Mouse (Mus musculus): ENCODE data around the gene 1700022I11Rik.
"Not testable (repeated sequence)": the region's sequence is repeated elsewhere in the genome, so short reads cannot be mapped to it uniquely, and the experiment has no call there.

The 1700022I11Rik gene

DNA sequence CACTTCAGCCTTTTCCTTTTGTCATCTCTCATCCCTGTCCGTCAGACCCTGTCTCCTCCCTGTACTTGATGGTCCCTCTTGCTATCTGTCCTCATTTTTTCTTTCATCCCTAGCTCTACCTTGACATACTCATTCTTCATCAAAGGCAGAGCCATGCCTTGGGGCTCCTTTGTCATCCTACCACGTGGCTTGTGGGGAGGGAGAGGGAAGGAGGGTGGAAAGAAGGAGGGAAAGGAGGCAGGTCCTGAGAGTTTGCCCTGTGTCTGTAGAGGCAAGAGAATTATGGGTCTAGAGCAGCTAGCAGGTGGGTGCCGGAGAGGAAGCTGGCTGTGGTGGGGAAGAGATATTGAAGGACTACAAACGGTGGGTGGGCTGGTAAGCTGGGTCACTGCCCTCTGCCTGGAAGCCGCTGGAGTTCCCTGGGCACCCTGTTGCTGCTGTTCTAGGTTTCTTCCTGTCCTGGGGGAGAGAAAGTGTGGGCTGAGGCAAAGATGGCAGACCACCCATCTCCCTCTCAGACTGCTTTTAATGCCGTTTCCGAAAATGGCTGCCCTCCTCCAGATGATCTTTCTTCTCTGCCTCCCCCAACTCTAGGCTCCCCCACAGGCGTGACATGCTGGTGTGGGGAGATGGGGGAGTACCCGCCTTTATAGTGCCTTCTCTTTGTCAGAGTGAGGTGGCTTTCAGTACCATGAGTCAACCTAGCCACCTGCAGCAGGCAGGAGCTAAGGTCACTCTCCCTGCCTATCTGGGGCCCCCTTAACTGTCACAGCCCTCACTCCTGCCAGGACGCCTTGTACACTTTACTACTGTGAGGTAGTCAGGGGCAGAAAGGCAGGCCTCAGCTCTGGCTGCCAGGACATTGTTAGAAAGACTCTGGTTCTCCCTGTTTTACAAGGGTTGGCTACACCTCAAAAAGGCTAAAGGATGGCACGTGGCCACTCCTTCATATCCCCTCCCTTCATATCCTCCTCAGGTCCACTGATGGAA, 17.9 kb upstream of the 1700022I11Rik start:
- DNase-seq (ENCODE audit: low read depth, low spot score), result no peak

DNA sequence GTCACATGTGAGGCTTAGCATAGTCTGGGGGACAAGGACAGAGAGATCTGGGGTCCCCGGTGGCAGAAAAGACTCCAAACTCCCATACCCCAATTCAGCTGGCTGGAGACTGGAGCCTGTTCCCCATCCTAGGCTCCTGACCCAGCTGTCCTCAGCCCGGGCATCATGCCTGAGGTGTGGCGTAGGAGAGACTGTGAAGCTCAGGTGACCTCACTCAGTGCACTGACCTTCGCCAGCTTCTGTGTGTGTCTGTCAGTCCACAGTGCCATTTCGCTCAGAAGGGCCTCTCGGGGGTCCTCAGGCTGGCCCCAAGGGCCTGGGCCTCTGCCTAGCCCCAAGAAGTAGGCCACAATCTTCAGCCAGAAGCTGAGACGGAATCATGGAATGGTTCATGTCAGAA, 16.8 kb upstream of the 1700022I11Rik start:
- no peak for DNase-seq (ENCODE audit: low read depth, low spot score)

DNA sequence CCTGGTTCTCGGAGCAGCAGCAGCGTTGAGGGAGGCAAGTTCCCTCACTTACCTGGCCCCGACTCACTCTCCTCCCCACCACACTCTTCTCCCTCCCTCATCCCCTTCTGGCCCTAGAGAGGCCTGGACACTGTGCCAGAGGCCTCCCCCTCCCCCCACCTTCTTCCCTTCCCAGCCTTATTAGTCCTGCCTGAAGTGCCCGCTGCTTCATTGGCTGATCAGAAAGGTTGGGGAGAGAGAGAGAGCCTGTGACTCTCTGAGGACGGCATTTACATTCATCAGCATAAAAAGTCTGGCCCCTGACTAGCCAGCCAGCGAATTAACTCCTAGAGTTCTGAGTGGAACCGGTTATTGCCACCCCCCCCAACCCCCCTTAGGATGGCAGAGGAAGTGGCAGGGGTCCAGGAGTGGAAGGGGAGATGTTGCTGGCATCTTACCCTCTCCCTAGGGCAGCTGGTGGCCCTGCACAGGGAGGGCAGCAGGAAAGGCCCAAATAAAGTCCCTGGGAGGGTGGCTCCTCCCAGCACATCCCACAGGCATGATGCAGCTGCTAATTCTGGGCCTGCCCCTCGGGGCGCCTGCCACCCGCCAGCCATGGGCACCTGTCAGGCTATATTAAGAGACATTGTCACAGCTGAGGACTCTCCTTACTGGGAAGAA, 15.8 kb upstream of the 1700022I11Rik start:
- no peak for DNase-seq (ENCODE audit: low read depth, low spot score)

DNA sequence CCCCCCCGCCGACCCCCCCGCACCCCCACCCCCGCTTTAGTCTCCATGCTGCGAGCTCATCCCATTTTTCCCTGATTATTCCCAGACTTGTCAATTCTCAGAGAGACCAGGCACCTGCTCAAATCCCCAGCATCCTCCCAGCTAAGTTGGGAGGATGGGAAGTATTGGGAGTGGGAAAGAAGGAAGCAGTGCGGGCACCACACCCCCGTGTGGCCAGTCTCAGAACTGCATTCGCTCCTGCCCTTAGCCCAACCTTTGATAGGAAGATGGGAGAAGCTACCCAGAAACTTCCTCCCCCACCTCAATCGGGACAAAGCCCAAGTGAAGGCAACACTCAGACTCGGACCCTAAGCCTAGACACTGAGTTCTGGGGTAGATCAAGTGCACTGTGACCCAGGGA, 15.1 kb upstream of the 1700022I11Rik start:
- no peak for DNase-seq (ENCODE audit: low read depth, low spot score)

DNA sequence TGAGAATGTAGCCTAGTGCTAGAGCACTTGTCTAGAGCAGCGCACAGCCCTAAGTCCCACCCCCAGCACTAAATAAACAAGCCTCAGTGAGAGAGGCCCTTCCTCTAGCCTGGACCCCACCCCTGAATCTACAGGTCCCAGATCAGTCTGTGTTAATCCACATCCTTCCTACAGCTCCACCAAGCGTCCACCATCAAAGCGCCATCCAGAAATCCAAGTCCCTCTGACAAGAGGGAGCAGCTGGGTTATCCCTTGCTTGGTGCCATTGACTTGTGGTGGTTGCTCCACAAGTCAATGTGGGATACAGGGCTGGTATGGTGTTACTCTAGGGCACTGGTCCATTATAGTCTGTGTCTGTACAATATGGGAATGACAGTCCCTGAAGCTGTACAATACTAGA, 14.2 kb upstream of the 1700022I11Rik start:
- DNase-seq (ENCODE audit: low read depth, low spot score), result no peak

DNA sequence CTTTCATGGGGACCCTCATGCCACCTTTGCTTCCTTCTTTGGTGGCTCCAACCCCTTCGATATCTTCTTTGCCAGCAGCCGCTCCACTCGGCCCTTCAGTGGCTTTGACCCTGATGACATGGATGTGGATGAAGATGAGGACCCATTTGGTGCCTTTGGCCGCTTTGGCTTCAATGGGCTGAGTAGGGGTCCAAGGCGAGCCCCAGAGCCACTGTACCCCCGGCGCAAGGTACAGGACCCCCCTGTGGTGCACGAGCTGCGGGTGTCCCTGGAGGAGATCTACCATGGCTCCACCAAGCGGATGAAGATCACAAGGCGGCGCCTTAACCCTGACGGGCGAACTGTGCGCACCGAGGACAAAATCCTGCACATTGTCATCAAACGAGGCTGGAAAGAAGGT, 12.8 kb upstream of the 1700022I11Rik start:
- no peak for DNase-seq (ENCODE audit: low read depth, low spot score)

DNA sequence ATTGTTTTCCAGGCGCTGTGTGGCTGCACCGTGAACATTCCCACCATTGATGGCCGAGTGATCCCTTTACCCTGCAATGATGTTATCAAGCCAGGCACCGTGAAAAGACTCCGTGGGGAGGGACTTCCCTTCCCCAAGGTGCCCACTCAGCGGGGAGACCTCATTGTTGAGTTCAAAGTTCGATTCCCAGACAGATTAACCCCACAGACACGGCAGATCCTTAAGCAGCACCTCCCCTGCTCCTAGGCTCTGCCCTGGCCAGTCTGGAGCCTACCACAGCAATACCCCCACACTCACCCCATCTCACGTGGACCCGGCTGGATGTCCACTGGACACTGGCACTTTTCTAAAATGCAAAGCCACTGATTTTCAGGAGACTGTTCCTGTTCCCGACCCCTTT, 12.1 kb upstream of the 1700022I11Rik start:
- no peak for DNase-seq (ENCODE audit: low read depth, low spot score)

DNA sequence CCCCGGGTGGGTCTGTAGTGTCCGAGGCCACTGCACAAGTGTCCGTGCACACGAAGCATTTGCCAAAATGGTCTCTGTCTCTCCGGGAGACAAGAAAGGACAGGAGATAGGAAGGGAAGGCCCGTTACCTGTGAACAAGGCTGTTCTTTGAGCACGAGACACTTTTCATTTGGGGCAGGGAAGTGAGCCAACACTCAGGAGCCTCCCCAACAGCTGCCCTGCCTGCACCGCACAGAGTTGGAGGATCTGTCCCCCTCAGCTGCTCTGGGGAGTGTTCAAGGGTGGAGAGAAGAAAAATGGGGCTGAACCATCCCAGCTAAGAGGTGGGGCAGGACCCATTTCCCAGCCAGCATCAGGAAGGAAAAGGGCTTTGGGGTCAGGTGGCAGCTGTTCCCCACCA, 11.4 kb upstream of the 1700022I11Rik start:
- DNase-seq (ENCODE audit: low read depth, low spot score), result no peak

DNA sequence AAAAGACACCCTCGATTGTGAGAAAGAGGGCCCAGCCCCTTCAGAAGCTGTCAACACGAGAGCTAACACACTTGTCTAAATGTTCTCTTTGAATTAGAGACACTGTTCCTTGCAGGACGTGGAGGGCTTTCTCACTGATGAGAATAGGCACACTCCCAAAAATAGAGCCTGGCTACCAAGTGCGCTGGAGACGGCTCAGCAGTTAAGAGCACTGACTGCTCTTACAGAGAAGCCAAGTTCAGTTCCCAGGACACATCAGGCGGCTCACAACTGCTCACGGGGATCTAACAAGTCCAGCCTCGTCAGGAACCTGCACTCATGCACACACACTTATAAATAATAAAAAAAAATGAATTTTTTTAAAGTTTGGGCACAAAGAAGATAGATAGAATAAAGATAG, 10.5 kb upstream of the 1700022I11Rik start:
- DNase-seq (ENCODE audit: low read depth, low spot score), result no peak

DNA sequence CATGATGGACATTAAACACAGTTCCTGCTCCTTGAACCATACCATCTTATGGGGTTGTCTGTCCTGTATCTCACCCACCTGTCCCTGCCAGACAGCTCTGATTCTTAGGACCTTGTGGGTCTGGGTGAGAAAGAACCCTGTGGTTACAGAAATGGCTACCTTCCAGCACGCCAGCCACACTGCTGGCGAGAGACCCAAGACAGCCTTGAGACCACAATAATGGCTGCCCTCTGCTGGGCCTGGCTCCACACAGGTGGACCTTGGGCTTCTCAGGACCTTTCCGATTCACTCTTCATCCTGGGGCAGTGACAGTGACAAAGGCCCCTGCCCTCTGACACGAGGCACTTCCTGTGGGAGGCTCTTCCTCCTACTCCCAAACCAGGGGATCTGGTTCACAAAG, 10.0 kb upstream of the 1700022I11Rik start:
- DNase-seq (ENCODE audit: low read depth, low spot score), result no peak

DNA sequence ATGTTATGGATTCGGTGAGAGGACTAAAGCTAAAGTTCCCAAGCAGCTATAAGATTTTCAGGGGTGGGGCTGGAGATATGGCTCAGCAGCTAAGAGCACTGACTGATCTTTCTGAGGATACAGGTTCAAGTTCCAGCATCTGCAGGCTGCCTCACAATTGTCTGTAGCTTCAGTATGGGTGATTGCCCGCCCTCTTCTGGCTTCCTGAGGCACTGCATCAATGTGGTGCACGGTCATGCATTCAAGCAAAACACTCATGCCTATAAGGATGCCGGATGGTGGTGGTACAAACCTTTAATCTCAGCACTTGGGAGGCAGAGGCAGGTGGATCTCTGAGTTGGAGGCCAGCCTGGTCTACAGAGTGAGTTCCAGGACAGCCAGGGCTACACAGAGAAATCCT, 7.8 kb upstream of the 1700022I11Rik start:
- no peak for DNase-seq (ENCODE audit: low read depth, low spot score)

DNA sequence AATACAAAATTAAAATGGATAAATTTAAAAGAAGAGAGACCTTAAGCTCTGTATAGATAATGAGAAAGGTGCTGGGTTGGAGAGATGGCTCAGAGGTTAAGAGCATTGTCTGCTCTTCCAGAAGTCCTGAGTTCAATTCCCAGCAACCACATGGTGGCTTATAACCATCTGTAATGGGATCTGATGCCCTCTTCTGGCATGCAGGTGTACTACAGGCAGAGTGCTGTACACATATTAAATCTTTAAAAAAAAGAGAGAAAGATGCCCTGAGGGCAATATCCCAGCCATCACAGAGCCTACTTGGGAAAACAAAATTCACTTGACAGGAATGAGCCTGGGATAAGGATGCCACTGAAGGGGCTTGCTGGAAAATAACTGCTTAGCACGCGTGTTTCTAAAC, 5.9 kb upstream of the 1700022I11Rik start:
- no peak for DNase-seq (ENCODE audit: low read depth, low spot score)

DNA sequence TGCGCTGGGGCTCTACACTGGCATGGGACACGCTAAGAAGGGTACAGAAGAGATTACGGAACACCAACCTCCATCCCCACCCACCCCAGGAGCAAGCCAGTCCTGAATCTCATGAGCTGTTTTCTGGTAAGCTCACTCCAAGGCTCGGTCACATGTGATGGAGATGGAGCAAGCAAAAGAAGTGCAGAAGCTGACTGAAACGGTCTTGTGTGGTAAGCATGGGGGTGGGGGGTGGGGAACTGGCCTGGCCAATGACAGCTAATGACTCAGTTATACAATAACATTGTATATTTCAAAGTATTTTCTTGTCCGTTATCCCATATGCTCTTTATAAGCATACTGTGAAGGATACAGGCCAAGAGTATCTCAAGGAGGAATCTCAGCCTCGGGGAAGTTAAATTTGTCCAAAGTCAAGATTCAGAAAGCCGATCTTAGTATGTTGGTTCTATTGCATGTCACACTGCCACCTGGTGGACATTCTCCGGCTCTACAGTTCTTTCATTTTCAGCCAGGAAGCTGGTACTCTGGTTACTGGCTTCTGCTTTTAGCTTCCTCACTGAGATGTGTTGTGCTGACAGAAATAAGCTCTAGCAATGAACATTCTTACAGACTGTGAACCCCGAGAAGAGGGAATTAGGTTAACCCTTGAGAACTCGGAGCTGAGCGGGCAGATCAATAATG, 4.2 kb upstream of the 1700022I11Rik start:
- DNase-seq (ENCODE audit: low read depth, low spot score), result no peak

DNA sequence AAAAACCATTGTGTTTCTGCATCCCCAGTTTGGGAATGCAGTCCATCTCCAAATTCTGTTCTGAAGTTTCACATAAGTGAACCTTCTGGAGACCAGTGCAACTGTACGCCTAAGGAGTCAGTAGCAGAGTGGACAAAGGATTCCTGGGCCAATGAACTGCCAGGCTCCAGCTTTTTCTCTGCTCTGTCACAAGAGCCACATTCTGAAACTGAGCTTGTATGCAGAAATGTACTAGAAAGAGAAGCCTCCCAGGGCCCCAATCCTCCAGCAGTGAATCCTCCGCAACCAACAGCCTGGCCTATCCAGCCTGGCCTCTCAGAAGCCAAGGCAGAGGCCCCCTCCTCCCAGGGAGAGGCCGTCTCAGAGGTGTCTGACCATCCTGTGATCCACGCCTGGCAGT, 3.5 kb downstream of the 1700022I11Rik start:
- no peak for DNase-seq (ENCODE audit: low read depth, low spot score)

DNA sequence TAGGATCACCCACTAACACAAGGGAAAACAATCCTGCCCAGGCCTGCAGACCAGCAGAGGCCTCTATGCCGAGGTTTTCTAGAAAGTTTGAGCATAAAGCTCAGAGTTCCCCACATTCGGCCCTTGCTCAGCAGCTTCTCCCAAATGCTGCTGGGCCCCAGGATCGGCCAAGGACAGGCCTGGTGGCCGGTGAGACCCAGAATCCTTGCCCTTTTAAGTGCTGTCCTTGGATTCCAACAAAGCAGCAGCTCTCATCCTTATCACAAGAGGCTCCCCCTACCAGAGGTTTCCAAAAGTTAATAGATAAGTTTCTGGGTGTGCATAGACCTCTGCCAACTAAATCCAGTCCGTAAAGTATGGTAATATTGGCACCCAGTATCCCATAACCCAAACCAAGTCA, 4.5 kb downstream of the 1700022I11Rik start:
- DNase-seq (ENCODE audit: low read depth, low spot score), result no peak

DNA sequence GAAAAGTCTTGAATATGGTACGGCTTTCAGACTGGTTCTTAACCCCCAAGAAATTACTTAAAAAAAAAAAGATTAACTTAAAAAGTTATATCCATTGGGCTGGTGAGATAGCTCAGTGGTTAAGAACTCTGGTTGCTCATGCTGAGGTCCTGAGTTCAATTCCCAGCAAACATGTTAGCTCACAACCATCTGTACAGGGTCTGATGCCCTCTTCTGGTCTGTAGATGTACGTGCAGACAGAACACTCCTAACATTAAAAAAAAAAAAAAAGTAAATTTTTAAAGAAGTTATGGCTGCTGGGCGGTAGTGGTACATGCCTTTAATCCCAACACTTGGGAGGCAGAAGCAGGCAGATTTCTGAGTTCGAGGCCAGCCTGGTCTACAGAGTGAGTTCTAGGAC, 8.7 kb downstream of the 1700022I11Rik start:
- DNase-seq (ENCODE audit: low read depth, low spot score), result no peak

DNA sequence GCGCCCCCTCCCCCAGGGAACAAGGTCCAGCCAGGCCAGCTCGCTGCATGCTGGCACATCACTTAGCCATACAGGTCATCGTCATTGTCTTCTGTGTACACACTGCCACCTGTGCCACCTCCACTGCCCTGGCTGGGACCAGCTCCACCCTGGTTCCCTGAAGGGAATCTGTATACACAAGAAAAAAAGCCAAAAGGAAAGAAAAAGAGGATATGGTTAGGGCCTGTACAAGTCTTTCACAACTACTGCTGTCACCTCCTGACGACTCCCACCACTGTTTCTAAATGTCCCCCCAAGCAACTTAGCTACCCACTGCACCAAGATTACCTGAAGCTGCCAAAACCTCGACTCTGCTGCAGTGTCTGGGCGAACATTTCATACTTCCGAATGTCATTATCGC, 11.1 kb downstream of the 1700022I11Rik start:
- DNase-seq (ENCODE audit: low read depth, low spot score), result not testable (repeated sequence)

DNA sequence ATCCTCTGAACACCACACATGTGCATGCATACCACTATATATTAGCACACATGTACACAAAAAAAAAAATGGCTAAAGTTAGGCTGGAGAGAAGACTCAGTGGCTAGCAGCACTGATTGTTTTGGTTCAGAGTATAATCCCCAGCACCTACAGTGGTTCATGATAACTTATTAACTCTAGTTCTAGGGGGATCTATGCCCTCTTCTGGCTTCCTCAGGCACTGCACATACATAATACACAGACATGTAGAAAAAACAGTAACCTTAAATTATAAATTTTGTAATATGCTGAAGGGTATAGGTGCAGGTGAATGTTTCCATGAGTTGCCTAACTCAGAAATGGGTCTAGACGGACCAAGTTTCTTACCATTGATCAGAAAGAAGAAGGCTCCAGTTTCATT, 18.9 kb downstream of the 1700022I11Rik start:
- no peak for DNase-seq (ENCODE audit: low read depth, low spot score)

DNA sequence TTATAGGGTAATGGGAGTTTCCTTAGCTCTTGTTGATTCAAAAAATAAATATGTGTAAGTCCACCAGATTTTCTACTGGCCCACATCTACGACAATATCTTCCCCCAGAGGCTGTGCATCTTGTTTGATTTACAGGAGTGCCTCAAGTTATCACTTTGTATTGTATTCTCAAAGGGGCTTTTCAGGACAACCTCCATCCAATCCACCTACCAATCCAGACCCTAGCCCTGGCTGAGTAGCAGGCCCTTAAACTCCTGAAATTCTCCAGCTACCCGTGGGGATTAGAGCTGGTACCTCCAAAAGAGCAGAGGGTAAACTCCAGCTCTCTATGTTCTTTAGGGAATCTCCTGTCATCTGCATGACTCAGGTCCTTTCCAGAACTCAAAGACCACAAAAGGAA, 28.6 kb downstream of the 1700022I11Rik start:
- DNase-seq (ENCODE audit: low read depth, low spot score), result no peak

DNA sequence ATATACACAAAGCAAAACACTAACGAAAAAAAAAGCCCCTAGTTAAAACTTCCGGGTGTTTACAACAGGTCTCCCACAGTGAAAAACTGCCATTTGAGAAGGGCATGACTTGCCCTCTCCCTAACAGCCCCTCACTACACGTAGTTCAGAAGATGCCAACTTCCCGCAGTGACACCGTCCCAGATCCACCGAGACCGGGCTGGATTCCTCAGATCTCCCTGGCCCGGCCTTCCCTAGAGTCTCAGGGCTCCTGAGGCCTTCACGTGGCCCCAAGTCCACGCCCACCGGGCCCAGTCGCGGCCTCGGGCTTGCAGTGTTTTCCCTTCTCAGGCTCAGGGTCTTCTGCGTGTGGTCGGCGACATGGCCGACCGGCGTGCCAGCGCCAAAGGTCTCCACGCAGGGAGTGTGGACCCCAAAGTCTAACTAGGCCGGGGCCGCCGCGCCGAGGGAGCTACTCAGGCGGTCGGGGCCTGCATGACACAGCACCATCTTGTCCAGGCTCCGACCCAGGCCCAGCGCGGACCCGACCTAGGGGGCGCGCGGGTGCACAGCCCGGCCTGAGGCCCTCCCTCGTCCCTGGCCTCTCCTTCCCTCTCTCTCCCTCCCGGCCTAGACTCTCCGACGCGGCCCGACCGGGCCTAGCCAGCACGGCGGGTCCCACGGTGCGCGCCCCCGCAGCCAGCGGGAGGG, 30.2 kb downstream of the 1700022I11Rik start:
- no peak for DNase-seq (ENCODE audit: low read depth, low spot score)

DNA sequence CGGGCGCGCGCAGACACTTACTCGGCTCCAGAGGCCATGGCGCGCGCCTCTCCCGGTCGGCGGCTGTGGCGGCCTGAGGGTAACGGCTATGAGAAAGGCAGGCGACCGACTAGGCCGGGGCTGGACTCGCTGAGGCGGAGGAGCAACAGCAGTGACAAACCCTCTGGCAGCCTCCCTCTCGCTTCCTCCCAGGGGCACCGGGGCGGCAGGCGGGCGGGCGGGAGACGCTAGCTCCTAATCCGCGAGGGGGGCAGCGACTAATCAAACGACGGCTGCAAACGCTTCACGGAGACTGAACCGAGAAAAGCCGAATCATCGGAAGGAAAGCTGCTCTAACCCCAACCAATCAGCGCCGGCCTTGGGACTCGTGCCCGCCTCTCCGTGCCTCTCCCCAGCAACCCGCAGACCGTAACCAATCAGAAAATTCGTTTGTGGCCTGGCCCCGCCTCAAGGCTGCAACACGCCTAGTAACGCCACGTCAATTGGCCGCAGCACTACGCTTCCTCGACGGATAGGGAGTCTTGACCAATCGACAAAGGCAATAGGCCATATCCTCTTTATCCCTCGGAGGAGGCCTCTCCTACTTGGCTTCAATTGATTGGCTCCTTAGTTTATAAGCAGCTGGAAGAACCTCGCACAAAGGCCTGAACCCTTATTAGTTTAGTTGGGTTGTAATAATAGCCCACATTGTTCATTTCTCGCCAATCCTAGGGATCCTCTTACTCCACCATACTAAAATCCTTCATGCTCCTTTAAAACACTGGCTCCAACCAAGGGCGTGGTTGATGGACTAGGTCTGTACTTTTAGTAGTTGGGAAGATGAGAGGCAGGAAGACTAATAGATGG, 31.0 kb downstream of the 1700022I11Rik start, which contains the start of gene Vcp:
Gene Vcp, minus strand, starts transcription at position 367 of the 846 bp plus-strand sequence.
- peak; percentile 95 for DNase-seq (ENCODE audit: low read depth, low spot score)
